Mouse (Mus musculus) C2C12 (cell line): ENCODE results near the gene Lrguk. TPM values are rescaled to one million over a fixed set of nuclear protein-coding genes. Genes with fewer than 3 reads are reported as not detected.

Source experiments
- H3K27me3 ChIP-seq: one replicate; pipeline ENCODE4 v1.6.1; 2011; ENCODE audit not compliant: control insufficient read depth, insufficient read depth, insufficient read length
- H3K36me3 ChIP-seq: one replicate; pipeline ENCODE4 v1.6.1; 2011; ENCODE audit not compliant: control insufficient read depth, insufficient read depth
- H3K4me3 ChIP-seq: one replicate; pipeline ENCODE4 v1.5.1; 2011; ENCODE audit warnings: mild to moderate bottlenecking, control low read depth; ENCODE audit not compliant: poor library complexity, insufficient read depth, severe bottlenecking
- H3K79me2 ChIP-seq: one replicate; pipeline ENCODE4 v1.6.1; 2011; ENCODE audit not compliant: control insufficient read depth, insufficient read depth
- H3K79me3 ChIP-seq: one replicate; pipeline ENCODE4 v1.6.1; 2011; ENCODE audit warnings: low read depth, control low read depth
- H3ac ChIP-seq: one replicate; pipeline ENCODE3; 2011; ENCODE audit warnings: low read depth; ENCODE audit not compliant: control insufficient read depth, insufficient read length
- CEBPB ChIP-seq: IDR thresholded peaks from one replicate; pipeline ENCODE4 v1.6.1; 2011; ENCODE audit warnings: low read depth, mild to moderate bottlenecking, control low read depth, moderate library complexity
- CTCF ChIP-seq: IDR thresholded peaks from one replicate; pipeline ENCODE4 v1.5.1; 2011; ENCODE audit not compliant: control insufficient read depth, insufficient read depth, insufficient read length
- FOSL1 ChIP-seq: IDR thresholded peaks from one replicate; pipeline ENCODE4 v1.8.0; 2011; ENCODE audit warnings: mild to moderate bottlenecking, low read length; ENCODE audit not compliant: poor library complexity, insufficient read depth, severe bottlenecking
- MAX ChIP-seq: IDR thresholded peaks from one replicate; pipeline ENCODE4 v1.6.1; 2011; ENCODE audit warnings: mild to moderate bottlenecking, control low read depth
- MYOD1 ChIP-seq: IDR thresholded peaks from one replicate; pipeline ENCODE4 v1.6.1; 2011; ENCODE audit warnings: low read depth; ENCODE audit not compliant: control insufficient read depth, insufficient read length
- MYOG ChIP-seq: IDR thresholded peaks from one replicate; pipeline ENCODE4 v1.6.1; 2011; ENCODE audit not compliant: control insufficient read depth, insufficient read length; ENCODE audit errors: extremely low read depth
- USF1 ChIP-seq: IDR thresholded peaks from one replicate; pipeline ENCODE4 v1.6.1; 2011; ENCODE audit warnings: low read depth, mild to moderate bottlenecking, control low read depth, moderate library complexity
- polyA plus RNA-seq: library from polyadenylated mRNA; unstranded; fragments of >200 nt; fragmentation: generic; extraction: Trizol; gene quantifications from one replicate; pipeline ENCODE4 v1.2.1, GENCODE M21; 2012; ENCODE audit warnings: missing spikeins

Lrguk gene
- polyA plus RNA-seq, 1 experiment: 0.32 TPM

GRCm38 (mm10) chr6:34046551-34047186 lies 17.4 kb downstream of the Lrguk start:
- Histone ChIP-seq H3ac (no peak overlapping the region), H3K27me3 (peaks cover 7% of the 10 kb centered on the region), H3K79me3 (no peaks in the 10 kb centered on the region), H3K4me3 (no peak overlapping the region), H3K79me2 (no peaks in the 10 kb centered on the region), H3K36me3 (no peaks in the 10 kb centered on the region)
- TF ChIP-seq FOSL1: no peak
- no peak for TF ChIP-seq CTCF
- no peak for TF ChIP-seq MYOG
- TF ChIP-seq CEBPB: no peak
- no peak for TF ChIP-seq USF1
- no peak for TF ChIP-seq MAX

- Histone ChIP-seq H3K4me3 (no peak overlapping the region), H3K27me3 (peaks cover 13% of the 10 kb centered on the region), H3K36me3 (no peaks in the 10 kb centered on the region), H3ac (no peak overlapping the region), H3K79me2 (no peaks in the 10 kb centered on the region), H3K79me3 (no peaks in the 10 kb centered on the region)
- TF ChIP-seq CEBPB: no peak
- no peak for TF ChIP-seq CTCF
- no peak for TF ChIP-seq MAX
- TF ChIP-seq MYOG: no peak
- no peak for TF ChIP-seq USF1
- no peak for TF ChIP-seq FOSL1
- TF ChIP-seq MYOD1: no peak
These were observed 20.2 kb downstream of the Lrguk start for GRCm38 (mm10) chr6:34049433-34049832.

GRCm38 (mm10) chr6:34059741-34060140 lies 30.5 kb downstream of the Lrguk start:
- H3K27me3 ChIP-seq: peaks cover 6% of the 10 kb centered on the region
- no peaks in the 10 kb centered on the region for H3K79me2 ChIP-seq
- H3ac ChIP-seq: no peak overlapping the region
- no peaks in the 10 kb centered on the region for H3K79me3 ChIP-seq
- TF ChIP-seq FOSL1 (no peak), USF1 (no peak), CTCF (no peak), MYOG (no peak), MAX (no peak)
- no peak overlapping the region for H3K4me3 ChIP-seq
- H3K36me3 ChIP-seq: no peaks in the 10 kb centered on the region

- H3ac ChIP-seq: no peak overlapping the region
- H3K36me3 ChIP-seq: no peaks in the 10 kb centered on the region
- H3K4me3 ChIP-seq: no peak overlapping the region
- no peaks in the 10 kb centered on the region for H3K27me3 ChIP-seq
- H3K79me2 ChIP-seq: no peaks in the 10 kb centered on the region
- H3K79me3 ChIP-seq: no peaks in the 10 kb centered on the region
- no peak for TF ChIP-seq USF1
- TF ChIP-seq MYOG: no peak
- no peak for TF ChIP-seq MAX
- TF ChIP-seq CEBPB: no peak
- TF ChIP-seq FOSL1: no peak
- TF ChIP-seq MYOD1: no peak
- no peak for TF ChIP-seq CTCF
These were observed 37.5 kb downstream of the Lrguk start for GRCm38 (mm10) chr6:34066790-34067189.

- Histone ChIP-seq H3K79me2 (no peaks in the 10 kb centered on the region), H3K79me3 (no peaks in the 10 kb centered on the region)
- no peak for TF ChIP-seq MYOD1
- TF ChIP-seq FOSL1: no peak
- TF ChIP-seq MAX: no peak
- no peak for TF ChIP-seq MYOG
- no peak for TF ChIP-seq CTCF
- TF ChIP-seq CEBPB: no peak
- no peak for TF ChIP-seq USF1
These were observed 38.0 kb downstream of the Lrguk start for GRCm38 (mm10) chr6:34067271-34067670.

GRCm38 (mm10) chr6:34071936-34072335 lies 42.7 kb downstream of the Lrguk start:
- no peak overlapping the region for H3K4me3 ChIP-seq
- no peak for TF ChIP-seq CEBPB
- no peak for TF ChIP-seq MYOG
- no peak for TF ChIP-seq USF1
- TF ChIP-seq CTCF: no peak
- TF ChIP-seq FOSL1: no peak
- no peak for TF ChIP-seq MAX

More at GRCm38 (mm10) chr6:34067271-34067670, 38.0 kb downstream of the Lrguk start:
- H3K36me3 ChIP-seq: no peaks in the 10 kb centered on the region
- H3K4me3 ChIP-seq: no peak overlapping the region
- no peaks in the 10 kb centered on the region for H3K27me3 ChIP-seq
- no peak overlapping the region for H3ac ChIP-seq

More at GRCm38 (mm10) chr6:34071936-34072335, 42.7 kb downstream of the Lrguk start:
- no peaks in the 10 kb centered on the region for H3K27me3 ChIP-seq
- no peaks in the 10 kb centered on the region for H3K36me3 ChIP-seq
- no peaks in the 10 kb centered on the region for H3K79me2 ChIP-seq
- H3K79me3 ChIP-seq: no peaks in the 10 kb centered on the region
- no peak overlapping the region for H3ac ChIP-seq
